Mouse (Mus musculus) ES-E14 (cell line): Measurements from ENCODE around the gene Trim9.

Experiments used
- CHD2 ChIP-seq: IDR thresholded peaks from 2 replicates; pipeline ENCODE4 v1.6.1; 2014; ENCODE audit warnings: mild to moderate bottlenecking, low read depth, low read length, inconsistent platforms
- HCFC1 ChIP-seq: IDR thresholded peaks from 2 replicates; pipeline ENCODE4 v1.6.1; 2012; ENCODE audit warnings: low read length, inconsistent platforms, borderline replicate concordance; ENCODE audit not compliant: insufficient read depth
- MAFK ChIP-seq: IDR thresholded peaks from 2 replicates; pipeline ENCODE4 v1.6.1; 2014; ENCODE audit warnings: mild to moderate bottlenecking, low read depth, low read length, inconsistent platforms; ENCODE audit not compliant: insufficient read depth
- ZC3H11A ChIP-seq: IDR thresholded peaks from 2 replicates; pipeline ENCODE4 v1.6.1; 2012; ENCODE audit warnings: low read depth, mild to moderate bottlenecking, inconsistent platforms, low read length, borderline replicate concordance
- ZNF384 ChIP-seq: IDR thresholded peaks from 2 replicates; pipeline ENCODE4 v1.6.1; 2012; ENCODE audit warnings: low read depth, low read length, inconsistent platforms

DNA sequence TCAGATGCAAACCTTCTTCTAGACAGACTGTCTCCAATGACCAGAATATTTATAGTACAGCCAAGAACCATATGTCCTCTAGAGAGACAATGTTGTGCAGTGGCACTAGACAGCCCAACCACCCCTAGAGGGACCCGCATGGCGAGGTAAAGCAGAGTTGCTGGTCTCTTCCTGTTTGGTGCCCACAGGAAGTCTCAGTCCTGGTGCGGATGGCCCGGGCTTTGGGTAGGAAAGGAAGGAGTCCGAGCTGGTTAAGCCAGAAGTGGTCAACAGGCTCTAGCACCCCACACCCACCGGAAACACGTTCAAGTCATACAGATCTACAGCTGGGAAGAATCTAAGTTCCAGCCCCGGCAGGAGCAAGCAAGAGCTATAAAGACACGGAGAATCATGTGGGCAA, 80.1 kb downstream of the Trim9 start:
- TF ChIP-seq HCFC1, result no peak
- no peak for TF ChIP-seq ZNF384
- no peak for TF ChIP-seq CHD2
- TF ChIP-seq MAFK, result no peak
- no peak for TF ChIP-seq ZC3H11A
